Mouse (Mus musculus) adrenal gland, postnatal 4 days (tissue): ENCODE data around the gene Smpdl3b. TPM values are rescaled to one million over a fixed set of nuclear protein-coding genes. Genes with fewer than 3 reads are reported as not detected.

Source experiments
- DNase-seq, 2 experiments: peaks; one replicate each; pipeline ENCODE4 v3.0.0; 2021 to 2022; ENCODE audit warnings: low spot score in 2 of 2, mixed read lengths in 2 of 2
- total RNA-seq, 2 experiments: library from RNA; stranded (reverse); gene quantifications; 2 replicates each; pipeline ENCODE4 v1.2.3; 2021

The Smpdl3b gene
- total RNA-seq, 2 experiments from 2014 or later, result 2.2 to 3.0 TPM

GRCm38 (mm10) chr4:132735894-132736293 lies 21.2 kb downstream of the Smpdl3b start:
- no peak for DNase-seq

GRCm38 (mm10) chr4:132735389-132735788 lies 21.7 kb downstream of the Smpdl3b start:
- DNase-seq, result no peak

DNA sequence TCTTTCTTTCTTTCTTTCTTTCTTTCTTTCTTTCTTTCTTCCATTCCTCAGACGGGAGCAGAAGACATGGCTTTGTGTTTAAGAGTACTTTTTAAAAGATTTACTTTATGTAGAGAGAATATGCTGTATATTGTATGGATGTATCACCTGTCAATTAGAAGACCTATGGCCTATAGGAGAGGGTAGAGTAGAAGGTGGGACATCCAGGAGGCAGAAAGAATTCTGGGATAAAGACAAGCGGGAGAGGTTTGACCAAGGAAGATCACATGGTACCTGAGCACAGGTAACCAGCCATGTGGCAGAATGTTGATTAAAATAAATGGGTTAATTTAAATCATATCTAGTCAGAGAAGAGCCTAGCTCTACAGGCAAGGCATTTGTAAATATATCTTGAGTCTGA lies 22.3 kb downstream of the Smpdl3b start:
- DNase-seq, result no peak

DNA sequence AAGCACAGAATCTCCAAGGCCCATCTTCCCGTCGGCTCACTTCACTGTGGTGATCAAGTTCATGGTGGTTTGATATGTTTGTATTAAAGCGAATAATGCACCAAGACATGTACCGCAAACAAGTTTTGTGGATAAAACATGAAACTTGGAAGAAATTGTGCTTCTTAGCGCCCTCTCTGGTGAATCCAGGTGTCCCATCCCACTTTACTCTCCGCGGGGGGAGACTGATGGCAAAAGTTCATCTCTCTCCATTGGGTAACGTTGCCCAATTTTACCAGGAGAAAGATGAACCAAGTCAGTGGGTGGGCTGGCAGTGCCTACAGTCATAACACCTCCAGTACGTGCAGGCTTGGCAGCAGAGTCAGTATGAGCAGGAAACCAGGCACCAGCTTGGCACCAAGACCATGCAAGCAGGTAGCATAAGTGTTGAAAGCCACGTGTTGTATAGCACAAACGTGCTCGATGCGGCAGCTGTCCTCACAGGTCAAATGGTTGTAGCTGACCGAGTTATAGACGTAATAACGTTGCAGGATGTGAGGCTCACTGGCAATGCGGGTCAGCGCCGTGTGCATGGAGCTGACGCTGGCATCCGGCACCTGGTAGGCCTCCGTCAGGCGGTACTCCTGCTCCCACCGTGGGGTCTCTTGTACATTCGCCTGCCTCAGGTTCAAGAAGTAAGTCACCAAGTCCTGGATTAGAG lies 23.8 kb downstream of the Smpdl3b start:
- DNase-seq, result no peak

GRCm38 (mm10) chr4:132732148-132732684 lies 24.8 kb downstream of the Smpdl3b start, which contains the start of gene Xkr8:
TSS of gene Xkr8 (minus strand) at chr4:132732546.
- peak; percentile 82 to 89 for DNase-seq

GRCm38 (mm10) chr4:132731616-132732015 lies 25.4 kb downstream of the Smpdl3b start:
- DNase-seq, result no peak

DNA sequence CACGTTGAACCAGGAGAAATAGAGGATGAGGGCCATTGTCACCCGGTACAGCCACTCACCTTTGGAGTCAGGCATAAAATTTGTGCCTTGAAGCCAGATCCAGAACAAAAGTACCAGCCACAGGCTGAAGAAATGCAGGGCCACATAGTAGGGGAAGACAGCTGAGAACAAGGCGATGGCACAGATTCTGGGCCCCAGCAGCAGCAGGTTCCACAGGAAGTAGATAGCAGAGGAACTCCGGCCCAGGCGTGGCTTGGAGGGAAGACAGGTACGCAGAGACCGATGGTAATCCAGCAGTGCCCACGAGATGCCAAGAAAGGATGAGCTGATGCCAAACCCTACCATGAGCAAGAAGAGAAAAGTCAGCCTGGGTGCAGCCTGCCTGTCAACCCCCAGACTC lies 28.8 kb downstream of the Smpdl3b start:
- no peak for DNase-seq

GRCm38 (mm10) chr4:132718251-132718650 lies 38.8 kb downstream of the Smpdl3b start:
- no peak for DNase-seq

GRCm38 (mm10) chr4:132713181-132713580 lies 43.9 kb downstream of the Smpdl3b start:
- no peak for DNase-seq

DNA sequence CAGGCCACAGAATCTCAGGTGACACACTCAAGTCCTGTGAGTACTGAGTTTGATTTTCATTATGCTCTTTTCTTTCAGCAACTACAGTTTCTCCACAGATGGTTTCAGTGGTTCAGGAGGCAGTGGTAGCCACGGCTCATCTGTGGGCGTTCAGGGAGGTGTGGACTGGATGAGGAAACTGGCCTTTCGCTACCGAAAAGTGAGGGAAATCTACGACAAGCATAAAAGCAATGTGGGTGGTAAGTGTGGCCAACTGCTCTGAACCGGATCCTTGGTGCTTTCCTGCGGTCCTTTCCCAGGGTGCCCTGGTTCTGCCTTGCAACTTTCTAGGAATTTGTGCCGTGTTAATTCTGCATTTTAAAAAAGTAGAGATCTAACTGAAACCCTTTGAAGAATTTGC lies 50.2 kb downstream of the Smpdl3b start:
- DNase-seq, result no peak

- DNase-seq, result no peak
These were observed 55.0 kb downstream of the Smpdl3b start for GRCm38 (mm10) chr4:132702076-132702475.

- DNase-seq, result no peak
These were observed 63.7 kb downstream of the Smpdl3b start for GRCm38 (mm10) chr4:132693366-132693765.

- DNase-seq, result no peak
These were observed 67.4 kb downstream of the Smpdl3b start for GRCm38 (mm10) chr4:132689634-132690033.

Other genes starting within 250 kb of the Smpdl3b start
- 10 to 100 TPM; 12.5 to 14.3 TPM for gene Sesn2, start 246.8 kb downstream of the Smpdl3b start, total RNA-seq
- 100 to 1,000 TPM; 533 to 549 TPM for gene Atpif1, start 223.6 kb downstream of the Smpdl3b start, total RNA-seq
- gene Dnajc8, start 221.7 kb downstream of the Smpdl3b start, total RNA-seq, result 100 to 1,000 TPM; 110 to 116 TPM
- 1 to 10 TPM; 2.1 to 2.4 TPM for gene Ptafr, start 193.2 kb downstream of the Smpdl3b start, total RNA-seq
- 10 to 100 TPM; 24.3 to 27.3 TPM for gene Eya3, start 118.3 kb downstream of the Smpdl3b start, total RNA-seq
- 1 to 10 TPM; 5.4 to 7.3 TPM for gene Xkr8, start 24.7 kb downstream of the Smpdl3b start, total RNA-seq
- 10 to 100 TPM; 31.9 to 38.5 TPM for gene Rpa2, start 11.1 kb upstream of the Smpdl3b start, total RNA-seq
- gene Themis2, start 39.1 kb upstream of the Smpdl3b start, total RNA-seq, result 1 to 10 TPM; 2.6 to 2.8 TPM
- 10 to 100 TPM; 56.5 to 56.7 TPM for gene Ppp1r8, start 85.9 kb upstream of the Smpdl3b start, total RNA-seq
- 10 to 100 TPM; 54.8 to 58.3 TPM for gene Stx12, start 127.3 kb upstream of the Smpdl3b start, total RNA-seq
- 10 to 100 TPM; 37.0 to 37.1 TPM for gene Fam76a, start 165.3 kb upstream of the Smpdl3b start, total RNA-seq
- 1 to 10 TPM; 1.2 to 1.5 TPM for gene Fgr, start 216.8 kb upstream of the Smpdl3b start, total RNA-seq